Mouse (Mus musculus) heart, embryonic 13.5 days (tissue): ENCODE data around the gene Mdm2. TPM values are rescaled to one million over a fixed set of nuclear protein-coding genes. Genes with fewer than 3 reads are reported as not detected.

Experiments used
- ATAC-seq: fragments of 200-750 bp; cut with Nextera tagmentation; 2 replicates; pipeline ENCODE4 v1.8.0; 2017; ENCODE audit warnings: moderate TSS enrichment; ENCODE audit not compliant: insufficient number of reproducible peaks, low FRiP score, low TSS enrichment; ENCODE audit errors: extremely low read depth
- H3K27ac ChIP-seq: fragments of 300-500 bp; sonication (generic); replicated peaks from 2 replicates; pipeline ENCODE4 v1.5.1; 2015; ENCODE audit warnings: moderate library complexity, mild to moderate bottlenecking, inconsistent platforms
- H3K27me3 ChIP-seq: fragments of 300-500 bp; sonication (generic); replicated peaks from 2 replicates; pipeline ENCODE4 v1.6.1; 2015; ENCODE audit warnings: mild to moderate bottlenecking, inconsistent platforms
- H3K36me3 ChIP-seq: fragments of 300-500 bp; sonication (generic); 2 replicates; pipeline ENCODE4 v1.6.1; 2015; ENCODE audit warnings: mild to moderate bottlenecking, inconsistent platforms
- H3K4me1 ChIP-seq: fragments of 300-500 bp; sonication (generic); 2 replicates; pipeline ENCODE4 v1.6.1; 2015; ENCODE audit warnings: inconsistent platforms
- H3K4me2 ChIP-seq: fragments of 300-500 bp; sonication (generic); 2 replicates; pipeline ENCODE4 v1.6.1; 2015; ENCODE audit warnings: inconsistent platforms, mild to moderate bottlenecking, moderate library complexity
- H3K4me3 ChIP-seq: fragments of 300-500 bp; sonication (generic); 2 replicates; pipeline ENCODE4 v1.5.1; 2015; ENCODE audit warnings: moderate library complexity, mild to moderate bottlenecking, inconsistent platforms
- H3K9ac ChIP-seq: fragments of 300-500 bp; sonication (generic); 2 replicates; pipeline ENCODE4 v1.6.1; 2015; ENCODE audit warnings: inconsistent platforms, mild to moderate bottlenecking, moderate library complexity
- H3K9me3 ChIP-seq: fragments of 300-500 bp; sonication (generic); 2 replicates; pipeline ENCODE4 v1.6.1; 2016; ENCODE audit warnings: inconsistent platforms
- WGBS: fragments of 180-500 bp; shearing (Covaris S2); methylation state at CpG from one replicate; pipeline ENCODE4 v1.1.7; 2015; ENCODE audit warnings: mixed read lengths; 5-methylcytosine and 5-hydroxymethylcytosine counted together
- polyA plus RNA-seq: library from polyadenylated mRNA; unstranded; fragments of >200 nt; fragmentation: Nextera tagmentation; extraction: Ambion mirVana; gene quantifications from 2 replicates; pipeline ENCODE4 v1.2.1, GENCODE M21; 2015

Mdm2 gene
- polyA plus RNA-seq, 1 experiment from 2014 or later, result 38.7 TPM

GRCm38 (mm10) chr10:117655460-117655859, 55.1 kb downstream of the Mdm2 start:
- no peak overlapping the region for H3K4me3 ChIP-seq
- no peak overlapping the region for H3K27ac ChIP-seq
- no peaks in the 10 kb centered on the region for H3K9me3 ChIP-seq
- ATAC-seq, result no peak
- WGBS, result 80% methylated on average over 9 of the region's 9 CpGs
- H3K36me3 ChIP-seq, result no peaks in the 10 kb centered on the region
- H3K4me1 ChIP-seq, result no peaks in the 10 kb centered on the region
- H3K9ac ChIP-seq, result no peak overlapping the region
- no peaks in the 10 kb centered on the region for H3K27me3 ChIP-seq
- H3K4me2 ChIP-seq, result no peak overlapping the region

GRCm38 (mm10) chr10:117654576-117655123, 55.9 kb downstream of the Mdm2 start:
- Histone ChIP-seq H3K9ac (no peak overlapping the region), H3K9me3 (no peaks in the 10 kb centered on the region), H3K4me3 (no peak overlapping the region), H3K36me3 (no peaks in the 10 kb centered on the region), H3K4me1 (no peaks in the 10 kb centered on the region), H3K27ac (no peak overlapping the region), H3K4me2 (no peak overlapping the region), H3K27me3 (no peaks in the 10 kb centered on the region)
- no peak for ATAC-seq
- 73% methylated on average over 3 of the region's 3 CpGs for WGBS

- no peak overlapping the region for H3K4me2 ChIP-seq
- 81% methylated on average over 7 of the region's 7 CpGs for WGBS
- H3K9me3 ChIP-seq, result no peaks in the 10 kb centered on the region
- H3K9ac ChIP-seq, result no peak overlapping the region
- no peaks in the 10 kb centered on the region for H3K36me3 ChIP-seq
- no peak overlapping the region for H3K4me3 ChIP-seq
- no peak overlapping the region for H3K27ac ChIP-seq
- no peaks in the 10 kb centered on the region for H3K27me3 ChIP-seq
- no peak for ATAC-seq
- H3K4me1 ChIP-seq, result no peaks in the 10 kb centered on the region
These were observed 56.8 kb downstream of the Mdm2 start for GRCm38 (mm10) chr10:117653779-117654173.

GRCm38 (mm10) chr10:117652930-117653778, 57.4 kb downstream of the Mdm2 start:
- Histone ChIP-seq H3K4me3 (no peak overlapping the region), H3K4me1 (no peaks in the 10 kb centered on the region), H3K4me2 (no peak overlapping the region), H3K27ac (no peak overlapping the region), H3K36me3 (no peaks in the 10 kb centered on the region), H3K27me3 (no peaks in the 10 kb centered on the region), H3K9me3 (no peaks in the 10 kb centered on the region), H3K9ac (no peak overlapping the region)
- no peak for ATAC-seq
- WGBS, result 66% methylated on average over 8 of the region's 8 CpGs

- no peak overlapping the region for H3K27ac ChIP-seq
- 73% methylated on average over 4 of the region's 4 CpGs for WGBS
These were observed 58.2 kb downstream of the Mdm2 start for GRCm38 (mm10) chr10:117652378-117652774.

GRCm38 (mm10) chr10:117651587-117652377, 58.8 kb downstream of the Mdm2 start:
- no peaks in the 10 kb centered on the region for H3K9me3 ChIP-seq
- H3K27ac ChIP-seq, result no peak overlapping the region
- H3K27me3 ChIP-seq, result no peaks in the 10 kb centered on the region
- no peak overlapping the region for H3K4me3 ChIP-seq
- no peak overlapping the region for H3K4me2 ChIP-seq
- H3K36me3 ChIP-seq, result no peaks in the 10 kb centered on the region
- ATAC-seq, result no peak
- WGBS, result 61% methylated on average over 10 of the region's 10 CpGs
- H3K9ac ChIP-seq, result no peak overlapping the region
- H3K4me1 ChIP-seq, result no peaks in the 10 kb centered on the region

More at GRCm38 (mm10) chr10:117652378-117652774, 58.2 kb downstream of the Mdm2 start:
- no peak for ATAC-seq
- Histone ChIP-seq H3K4me2 (no peak overlapping the region), H3K4me3 (no peak overlapping the region), H3K9me3 (no peaks in the 10 kb centered on the region), H3K4me1 (no peaks in the 10 kb centered on the region), H3K36me3 (no peaks in the 10 kb centered on the region), H3K9ac (no peak overlapping the region), H3K27me3 (no peaks in the 10 kb centered on the region)

GRCm38 (mm10) chr10:117650725-117651124, 59.8 kb downstream of the Mdm2 start:
- no peaks in the 10 kb centered on the region for H3K36me3 ChIP-seq
- H3K27me3 ChIP-seq, result no peaks in the 10 kb centered on the region
- no peak overlapping the region for H3K4me2 ChIP-seq
- H3K4me1 ChIP-seq, result no peaks in the 10 kb centered on the region
- no peak overlapping the region for H3K27ac ChIP-seq
- no peak overlapping the region for H3K4me3 ChIP-seq
- no peak for ATAC-seq
- 74% methylated on average over 7 of the region's 7 CpGs for WGBS
- H3K9ac ChIP-seq, result no peak overlapping the region
- H3K9me3 ChIP-seq, result no peaks in the 10 kb centered on the region

GRCm38 (mm10) chr10:117650042-117650655, 60.4 kb downstream of the Mdm2 start:
- H3K9ac ChIP-seq, result no peak overlapping the region
- H3K27ac ChIP-seq, result no peak overlapping the region
- no peaks in the 10 kb centered on the region for H3K9me3 ChIP-seq
- no peak overlapping the region for H3K4me3 ChIP-seq
- H3K27me3 ChIP-seq, result no peaks in the 10 kb centered on the region
- H3K4me1 ChIP-seq, result no peaks in the 10 kb centered on the region
- no peaks in the 10 kb centered on the region for H3K36me3 ChIP-seq
- WGBS, result 80% methylated on average over 12 of the region's 12 CpGs
- no peak for ATAC-seq
- no peak overlapping the region for H3K4me2 ChIP-seq

GRCm38 (mm10) chr10:117649292-117650041, 61.1 kb downstream of the Mdm2 start:
- 78% methylated on average over 11 of the region's 11 CpGs for WGBS
- Histone ChIP-seq H3K9ac (no peak overlapping the region), H3K36me3 (no peaks in the 10 kb centered on the region), H3K27me3 (no peaks in the 10 kb centered on the region), H3K4me3 (no peak overlapping the region), H3K9me3 (no peaks in the 10 kb centered on the region), H3K4me1 (no peaks in the 10 kb centered on the region), H3K27ac (no peak overlapping the region), H3K4me2 (no peak overlapping the region)
- no peak for ATAC-seq

GRCm38 (mm10) chr10:117648643-117649042, 61.9 kb downstream of the Mdm2 start:
- no peaks in the 10 kb centered on the region for H3K36me3 ChIP-seq
- no peaks in the 10 kb centered on the region for H3K9me3 ChIP-seq
- no peaks in the 10 kb centered on the region for H3K27me3 ChIP-seq
- 74% methylated on average over 3 of the region's 3 CpGs for WGBS
- no peaks in the 10 kb centered on the region for H3K4me1 ChIP-seq
- no peak overlapping the region for H3K27ac ChIP-seq
- no peak for ATAC-seq
- H3K4me3 ChIP-seq, result no peak overlapping the region
- H3K4me2 ChIP-seq, result no peak overlapping the region
- H3K9ac ChIP-seq, result no peak overlapping the region
